Mouse (Mus musculus) thymus, adult 2 months (tissue): ENCODE measurements at regions not wholly inside any gene's neighbourhood (a gene's known extent, or its start where the extent isn't known, plus 50 kb on each side); places are given as distances from the start of the nearest gene placed in this dataset.

Experiments
- DNase-seq: peaks from one replicate; pipeline ENCODE4 v3.0.0; 2021
- H3K27ac ChIP-seq: fragments of 200-500 bp; 2 replicates; pipeline ENCODE4 v1.5.1; 2012; ENCODE audit warnings: low read length, control low read depth; ENCODE audit not compliant: control insufficient read depth, insufficient read depth
- H3K27me3 ChIP-seq: fragments of 200-500 bp; 2 replicates; pipeline ENCODE4 v1.6.1; 2012; ENCODE audit warnings: mild to moderate bottlenecking, low read length, moderate library complexity, mixed read lengths; ENCODE audit not compliant: control insufficient read depth, insufficient read depth
- H3K36me3 ChIP-seq: fragments of 200-500 bp; 2 replicates; pipeline ENCODE4 v1.6.1; 2012; ENCODE audit warnings: mild to moderate bottlenecking, low read length, moderate library complexity; ENCODE audit not compliant: control insufficient read depth, insufficient read depth
- H3K4me1 ChIP-seq: fragments of 200-500 bp; replicated peaks from 2 replicates; pipeline ENCODE4 v1.6.1; 2012; ENCODE audit warnings: low read length; ENCODE audit not compliant: control insufficient read depth, insufficient read depth
- H3K4me3 ChIP-seq: fragments of 200-500 bp; 2 replicates; pipeline ENCODE4 v1.5.1; 2012; ENCODE audit warnings: mild to moderate bottlenecking, low read length, control low read depth, moderate library complexity; ENCODE audit not compliant: control insufficient read depth, insufficient read depth
- CTCF ChIP-seq: fragments of 200-500 bp; IDR thresholded peaks from 2 replicates; pipeline ENCODE4 v1.5.1; 2012; ENCODE audit warnings: mild to moderate bottlenecking, control low read depth, low read length, moderate library complexity, borderline replicate concordance; ENCODE audit not compliant: control insufficient read depth, poor library complexity, insufficient read depth; ENCODE audit errors: extremely low read depth
- POLR2A ChIP-seq: fragments of 200-500 bp; IDR thresholded peaks from 2 replicates; pipeline ENCODE4 v1.6.1; 2012; ENCODE audit warnings: mild to moderate bottlenecking, low read length, control low read depth, moderate library complexity; ENCODE audit not compliant: control insufficient read depth, poor library complexity, insufficient read depth; ENCODE audit errors: extremely low read depth
- WGBS: fragments of 180-500 bp; shearing (Covaris S2); methylation state at CpG from one replicate; pipeline ENCODE4 v1.1.7; 2018; 5-methylcytosine and 5-hydroxymethylcytosine counted together

GRCm38 (mm10) chr11:19595107-19595506 lies 329.1 kb upstream of the Spred2 start:
- H3K27ac ChIP-seq: no peak overlapping the region
- no peak overlapping the region for H3K4me3 ChIP-seq
- TF ChIP-seq CTCF (no peak), POLR2A (no peak)
- no peaks in the 10 kb centered on the region for H3K4me1 ChIP-seq
- WGBS: 98% methylated on average over 4 of the region's 4 CpGs
- no peaks in the 10 kb centered on the region for H3K27me3 ChIP-seq
- no peaks in the 10 kb centered on the region for H3K36me3 ChIP-seq
- no peak for DNase-seq

- TF ChIP-seq POLR2A (no peak), CTCF (no peak)
- no peaks in the 10 kb centered on the region for H3K27me3 ChIP-seq
- H3K4me3 ChIP-seq: no peak overlapping the region
- no peaks in the 10 kb centered on the region for H3K4me1 ChIP-seq
- H3K36me3 ChIP-seq: no peaks in the 10 kb centered on the region
- no peak overlapping the region for H3K27ac ChIP-seq
- DNase-seq: no peak
Measured at GRCm38 (mm10) chr11:19596336-19596735, 327.8 kb upstream of the Spred2 start.

- Histone ChIP-seq H3K4me3 (no peak overlapping the region), H3K27me3 (no peaks in the 10 kb centered on the region), H3K27ac (no peak overlapping the region), H3K4me1 (no peaks in the 10 kb centered on the region), H3K36me3 (no peaks in the 10 kb centered on the region)
- no peak for DNase-seq
- 96% methylated on average over 9 of the region's 9 CpGs for WGBS
- TF ChIP-seq CTCF (no peak), POLR2A (no peak)
Measured at GRCm38 (mm10) chr11:19599433-19599832, 324.7 kb upstream of the Spred2 start.

- DNase-seq: no peak
Measured at GRCm38 (mm10) chr11:19601216-19601938, 322.8 kb upstream of the Spred2 start.

GRCm38 (mm10) chr11:19602496-19602895 lies 321.7 kb upstream of the Spred2 start:
- no peak overlapping the region for H3K4me3 ChIP-seq
- no peaks in the 10 kb centered on the region for H3K27me3 ChIP-seq
- H3K27ac ChIP-seq: no peak overlapping the region
- no peaks in the 10 kb centered on the region for H3K36me3 ChIP-seq
- 90% methylated on average over 5 of the region's 5 CpGs for WGBS
- TF ChIP-seq POLR2A (no peak), CTCF (no peak)
- DNase-seq: no peak
- no peaks in the 10 kb centered on the region for H3K4me1 ChIP-seq

More at GRCm38 (mm10) chr11:19601216-19601938, 322.8 kb upstream of the Spred2 start:
- Histone ChIP-seq H3K27ac (no peak overlapping the region), H3K4me3 (no peak overlapping the region), H3K36me3 (no peaks in the 10 kb centered on the region), H3K27me3 (no peaks in the 10 kb centered on the region), H3K4me1 (no peaks in the 10 kb centered on the region)
- TF ChIP-seq POLR2A (no peak), CTCF (no peak)
- 24% methylated on average over 15 of the region's 15 CpGs for WGBS

GRCm38 (mm10) chr11:19605602-19606001 lies 318.6 kb upstream of the Spred2 start:
- H3K36me3 ChIP-seq: no peaks in the 10 kb centered on the region
- WGBS: 90% methylated on average over 4 of the region's 4 CpGs
- no peaks in the 10 kb centered on the region for H3K27me3 ChIP-seq
- no peak for DNase-seq
- TF ChIP-seq POLR2A: no peak
- no peaks in the 10 kb centered on the region for H3K4me1 ChIP-seq
- no peak overlapping the region for H3K4me3 ChIP-seq
- no peak overlapping the region for H3K27ac ChIP-seq

- no peaks in the 10 kb centered on the region for H3K27me3 ChIP-seq
- no peak overlapping the region for H3K4me3 ChIP-seq
- H3K36me3 ChIP-seq: no peaks in the 10 kb centered on the region
- DNase-seq: no peak
- TF ChIP-seq CTCF: no peak
- TF ChIP-seq POLR2A: no peak
- no peak overlapping the region for H3K27ac ChIP-seq
- no peaks in the 10 kb centered on the region for H3K4me1 ChIP-seq
- 97% methylated on average over 8 of the region's 8 CpGs for WGBS
Measured at GRCm38 (mm10) chr11:19606943-19607342, 317.2 kb upstream of the Spred2 start.
